Mouse (Mus musculus): ENCODE results near the gene Col4a2. TPM values are rescaled to one million over a fixed set of nuclear protein-coding genes. Genes with fewer than 3 reads are reported as not detected.

The Col4a2 gene
- total RNA-seq, 1 experiment from 2014 or later = 3.4 TPM

- ATAC-seq (replicated peaks; ENCODE audit: insufficient number of reproducible peaks, low FRiP score, low TSS enrichment, poor library complexity, severe bottlenecking) = no peak
Measured at GRCm38 (mm10) chr8:11347699-11348098, 35.1 kb downstream of the Col4a2 start.

GRCm38 (mm10) chr8:11348622-11349021, 36.0 kb downstream of the Col4a2 start:
- no peak for ATAC-seq (replicated peaks; ENCODE audit: insufficient number of reproducible peaks, low FRiP score, low TSS enrichment, poor library complexity, severe bottlenecking)

DNA sequence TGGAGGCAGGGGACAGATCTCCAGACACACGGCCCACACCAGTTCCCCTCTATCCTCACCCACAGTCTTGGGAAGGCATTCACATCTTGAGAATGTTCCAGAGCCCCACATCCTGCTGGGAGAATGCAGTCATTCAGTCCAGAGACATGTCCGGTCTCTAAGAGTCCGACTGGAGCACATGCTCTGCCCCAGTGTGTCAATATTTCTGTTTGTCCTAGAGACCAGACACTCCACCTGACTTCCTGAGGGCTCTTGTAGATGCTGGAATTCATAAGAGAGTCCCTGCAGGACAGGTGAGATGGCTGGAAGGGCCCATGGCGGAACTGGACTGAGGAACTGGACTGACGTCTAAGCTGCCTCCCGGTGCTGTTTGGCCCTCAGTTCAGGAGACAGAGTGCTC, 38.8 kb downstream of the Col4a2 start:
- ATAC-seq (replicated peaks; ENCODE audit: insufficient number of reproducible peaks, low FRiP score, low TSS enrichment, poor library complexity, severe bottlenecking) = no peak

DNA sequence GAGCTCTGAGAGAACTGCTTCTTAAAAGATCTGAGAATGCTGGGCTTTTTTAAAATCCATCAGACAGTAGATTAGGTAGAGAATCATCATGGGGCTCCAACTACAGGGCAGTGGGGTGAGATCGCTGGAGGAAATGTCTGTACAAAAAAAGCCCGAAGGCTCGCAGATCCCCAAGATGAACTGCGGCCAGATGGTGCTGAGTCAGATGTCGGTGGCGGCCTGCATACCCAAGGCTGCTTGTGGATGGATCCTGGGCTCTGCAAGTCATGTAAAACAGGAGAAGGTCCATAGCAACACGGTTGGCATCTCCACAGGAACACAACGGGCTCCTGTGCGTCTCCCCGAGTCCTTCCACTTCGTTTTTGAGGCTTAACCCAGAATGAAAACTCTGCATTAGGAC, 39.9 kb downstream of the Col4a2 start:
- ATAC-seq (replicated peaks; ENCODE audit: insufficient number of reproducible peaks, low FRiP score, low TSS enrichment, poor library complexity, severe bottlenecking) = no peak

DNA sequence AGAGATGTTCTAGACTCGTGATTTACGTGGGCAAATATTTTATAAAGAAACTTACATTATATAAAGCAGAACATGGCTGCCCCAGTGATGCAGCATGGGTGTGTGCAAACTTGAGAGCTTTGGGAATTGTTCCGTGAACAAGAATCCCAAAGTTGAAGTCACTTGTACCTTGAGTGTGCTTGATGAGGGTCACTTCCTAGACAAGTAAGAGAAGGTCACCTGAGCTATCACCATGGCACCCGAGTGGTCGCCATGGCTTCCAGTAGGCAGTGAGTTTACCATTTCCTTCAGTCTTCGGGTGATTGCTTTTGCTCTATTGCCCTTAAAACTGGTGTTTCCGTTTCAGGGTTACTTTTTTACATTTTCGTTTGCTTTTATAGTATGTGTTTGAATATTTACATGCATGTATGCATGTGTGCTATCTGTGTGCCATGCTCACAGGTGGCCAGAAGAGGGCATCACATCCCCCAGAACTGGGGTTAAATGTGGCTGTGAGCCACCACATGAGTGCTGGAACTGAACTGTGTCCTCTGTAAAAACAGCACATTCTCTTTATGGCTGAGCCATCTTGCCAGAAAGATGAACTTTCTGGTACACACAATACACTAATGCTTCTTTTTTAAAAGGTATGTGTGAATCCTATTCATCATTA, 42.3 kb downstream of the Col4a2 start:
- ATAC-seq (replicated peaks; ENCODE audit: insufficient number of reproducible peaks, low FRiP score, low TSS enrichment, poor library complexity, severe bottlenecking) = no peak

DNA sequence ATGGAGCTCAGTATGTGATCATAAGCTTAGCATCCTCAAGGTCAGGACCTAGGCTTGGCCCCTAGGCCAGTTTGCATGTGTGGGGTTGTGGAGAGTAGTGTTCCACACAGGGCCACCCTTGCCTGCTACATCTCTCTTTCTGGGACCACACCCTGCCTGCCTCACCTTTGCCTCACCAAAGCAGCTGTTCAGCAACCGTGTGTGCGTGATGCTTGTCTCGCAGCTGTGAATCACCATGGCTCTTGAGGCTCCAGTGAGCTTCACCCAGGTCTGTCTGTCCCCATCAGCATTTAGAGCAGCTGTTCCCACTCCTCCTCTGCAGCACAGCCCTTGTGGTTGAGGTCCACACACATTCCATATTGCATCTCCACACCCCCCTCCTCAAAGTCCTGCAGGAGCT, 43.3 kb downstream of the Col4a2 start:
- no peak for ATAC-seq (replicated peaks; ENCODE audit: insufficient number of reproducible peaks, low FRiP score, low TSS enrichment, poor library complexity, severe bottlenecking)

DNA sequence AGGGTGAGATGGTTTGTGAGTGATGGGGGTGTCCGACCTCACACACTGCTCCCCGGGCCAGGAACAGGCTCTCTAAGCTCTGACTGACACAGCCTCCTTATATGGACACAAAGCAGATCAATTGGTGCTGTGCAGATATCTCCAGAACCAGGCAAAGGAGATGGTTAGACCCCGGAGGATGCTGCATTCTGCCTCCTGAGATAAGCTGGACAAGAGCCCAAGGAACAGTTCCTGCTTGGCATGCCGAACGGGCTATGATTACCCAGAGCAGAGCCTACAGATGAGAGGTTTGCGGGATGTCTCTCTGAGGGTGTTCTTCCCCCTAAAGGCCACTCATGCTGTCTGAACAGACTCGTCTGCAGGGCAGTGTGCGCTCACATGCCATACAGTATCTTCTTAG, 44.2 kb downstream of the Col4a2 start:
- no peak for ATAC-seq (replicated peaks; ENCODE audit: insufficient number of reproducible peaks, low FRiP score, low TSS enrichment, poor library complexity, severe bottlenecking)

- no peak for ATAC-seq (replicated peaks; ENCODE audit: insufficient number of reproducible peaks, low FRiP score, low TSS enrichment, poor library complexity, severe bottlenecking)
Measured at GRCm38 (mm10) chr8:11357921-11358436, 45.4 kb downstream of the Col4a2 start.

GRCm38 (mm10) chr8:11359846-11360245, 47.2 kb downstream of the Col4a2 start:
- ATAC-seq (replicated peaks; ENCODE audit: insufficient number of reproducible peaks, low FRiP score, low TSS enrichment, poor library complexity, severe bottlenecking) = no peak

- ATAC-seq (replicated peaks; ENCODE audit: insufficient number of reproducible peaks, low FRiP score, low TSS enrichment, poor library complexity, severe bottlenecking) = no peak
Measured at GRCm38 (mm10) chr8:11361546-11362277, 49.1 kb downstream of the Col4a2 start.

DNA sequence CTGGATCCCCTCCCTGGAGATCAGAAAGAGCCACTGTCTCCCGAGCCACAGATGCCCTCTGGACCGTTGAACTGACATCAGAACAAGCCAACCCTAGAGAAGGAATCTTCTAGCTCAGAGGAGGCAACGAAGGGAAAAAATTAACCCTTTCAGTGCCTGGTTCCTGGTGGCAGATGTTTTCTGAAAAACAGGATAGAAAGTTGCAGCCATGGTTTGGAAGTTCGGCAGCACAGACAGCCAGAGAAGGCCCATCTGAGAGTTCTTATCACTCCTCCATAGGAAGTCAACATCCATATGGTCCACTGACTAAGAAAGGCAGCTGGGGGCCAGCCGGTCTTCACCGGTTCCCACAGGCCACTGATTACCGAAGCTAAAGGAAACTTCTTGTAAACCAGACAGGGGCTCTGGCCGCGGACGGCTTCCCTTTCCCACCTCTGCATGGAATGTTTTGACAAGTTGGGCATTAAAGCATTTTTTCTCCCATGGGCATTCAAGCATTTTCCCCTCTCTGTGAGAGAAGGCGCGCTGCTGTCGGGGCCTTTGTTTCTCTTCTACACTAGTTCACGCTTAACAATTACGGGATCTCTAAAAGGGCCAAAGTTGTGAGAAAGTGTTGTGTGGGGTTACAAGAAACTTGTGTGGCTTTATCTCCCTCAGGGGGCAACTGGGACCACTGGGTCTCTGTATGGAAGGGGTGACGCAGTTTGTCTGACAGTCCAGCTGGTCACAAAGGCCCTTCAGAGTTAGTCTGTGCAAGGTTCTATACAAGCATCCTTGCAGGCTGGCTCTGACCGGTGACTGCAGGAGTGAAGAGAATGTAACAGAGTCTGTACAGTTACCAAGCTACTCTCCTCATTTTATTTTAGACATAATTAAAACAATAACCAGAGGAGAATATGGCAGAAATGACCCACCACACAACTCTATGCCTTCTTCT, 49.9 kb downstream of the Col4a2 start:
- ATAC-seq (replicated peaks; ENCODE audit: insufficient number of reproducible peaks, low FRiP score, low TSS enrichment, poor library complexity, severe bottlenecking) = no peak

- no peak for ATAC-seq (replicated peaks; ENCODE audit: insufficient number of reproducible peaks, low FRiP score, low TSS enrichment, poor library complexity, severe bottlenecking)
Measured at GRCm38 (mm10) chr8:11363340-11364126, 50.9 kb downstream of the Col4a2 start.

GRCm38 (mm10) chr8:11366251-11366650, 53.6 kb downstream of the Col4a2 start:
- no peak for ATAC-seq (replicated peaks; ENCODE audit: insufficient number of reproducible peaks, low FRiP score, low TSS enrichment, poor library complexity, severe bottlenecking)

- ATAC-seq (replicated peaks; ENCODE audit: insufficient number of reproducible peaks, low FRiP score, low TSS enrichment, poor library complexity, severe bottlenecking) = no peak
Measured at GRCm38 (mm10) chr8:11366741-11367140, 54.1 kb downstream of the Col4a2 start.

- ATAC-seq (replicated peaks; ENCODE audit: insufficient number of reproducible peaks, low FRiP score, low TSS enrichment, poor library complexity, severe bottlenecking) = no peak
Measured at GRCm38 (mm10) chr8:11367670-11368069, 55.1 kb downstream of the Col4a2 start.

- ATAC-seq (replicated peaks; ENCODE audit: insufficient number of reproducible peaks, low FRiP score, low TSS enrichment, poor library complexity, severe bottlenecking) = no peak
Measured at GRCm38 (mm10) chr8:11369526-11370203, 57.1 kb downstream of the Col4a2 start.

DNA sequence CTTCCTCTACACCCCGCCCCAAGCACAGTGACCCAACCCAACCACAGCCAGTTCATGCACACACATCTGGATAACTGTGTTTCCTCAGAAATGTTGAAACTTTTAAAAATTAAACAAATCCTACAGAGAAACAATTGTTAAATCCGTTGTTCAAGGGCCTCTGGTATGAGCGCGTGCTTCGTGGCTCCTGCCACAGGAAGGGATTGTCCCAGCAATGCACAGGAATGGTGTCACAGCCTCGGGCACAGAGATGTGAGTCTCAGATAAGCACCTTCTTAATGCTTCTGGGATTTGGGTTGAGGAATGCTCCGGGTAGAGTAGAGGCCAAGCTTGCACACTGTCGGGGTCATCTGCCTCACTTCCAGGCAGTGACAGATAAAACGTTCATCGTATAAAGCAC, 58.7 kb downstream of the Col4a2 start:
- ATAC-seq (replicated peaks; ENCODE audit: insufficient number of reproducible peaks, low FRiP score, low TSS enrichment, poor library complexity, severe bottlenecking) = no peak

DNA sequence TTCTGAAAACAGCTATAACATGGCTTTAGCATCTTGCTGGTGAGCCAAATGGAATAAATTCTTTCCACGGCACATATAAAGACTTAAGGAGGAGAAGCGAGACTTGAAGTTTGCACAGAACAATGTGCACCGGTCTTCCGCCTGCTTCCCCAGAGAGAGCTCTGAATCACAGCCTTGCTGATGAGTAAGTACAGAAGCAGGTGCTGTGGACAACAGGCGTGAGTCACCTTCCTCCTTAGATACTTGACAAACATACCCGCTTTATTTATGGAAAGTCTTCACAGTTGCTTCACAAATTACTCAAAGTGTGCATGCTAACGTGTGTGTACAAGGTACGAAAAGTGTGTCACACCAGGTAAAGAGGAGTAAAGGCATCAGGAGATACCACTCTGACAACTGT, 59.5 kb downstream of the Col4a2 start:
- no peak for ATAC-seq (replicated peaks; ENCODE audit: insufficient number of reproducible peaks, low FRiP score, low TSS enrichment, poor library complexity, severe bottlenecking)

Measured in monocyte, adult 5-6 weeks (primary cell).